Mouse (Mus musculus) thymus, adult 2 months (tissue): ENCODE results near the gene Tsen54.

Source experiments
- CTCF ChIP-seq: fragments of 200-500 bp; IDR thresholded peaks from 2 replicates; pipeline ENCODE4 v1.5.1; 2012; ENCODE audit warnings: mild to moderate bottlenecking, control low read depth, low read length, moderate library complexity, borderline replicate concordance; ENCODE audit not compliant: control insufficient read depth, poor library complexity, insufficient read depth; ENCODE audit errors: extremely low read depth
- POLR2A ChIP-seq: fragments of 200-500 bp; IDR thresholded peaks from 2 replicates; pipeline ENCODE4 v1.6.1; 2012; ENCODE audit warnings: mild to moderate bottlenecking, low read length, control low read depth, moderate library complexity; ENCODE audit not compliant: control insufficient read depth, poor library complexity, insufficient read depth; ENCODE audit errors: extremely low read depth

DNA sequence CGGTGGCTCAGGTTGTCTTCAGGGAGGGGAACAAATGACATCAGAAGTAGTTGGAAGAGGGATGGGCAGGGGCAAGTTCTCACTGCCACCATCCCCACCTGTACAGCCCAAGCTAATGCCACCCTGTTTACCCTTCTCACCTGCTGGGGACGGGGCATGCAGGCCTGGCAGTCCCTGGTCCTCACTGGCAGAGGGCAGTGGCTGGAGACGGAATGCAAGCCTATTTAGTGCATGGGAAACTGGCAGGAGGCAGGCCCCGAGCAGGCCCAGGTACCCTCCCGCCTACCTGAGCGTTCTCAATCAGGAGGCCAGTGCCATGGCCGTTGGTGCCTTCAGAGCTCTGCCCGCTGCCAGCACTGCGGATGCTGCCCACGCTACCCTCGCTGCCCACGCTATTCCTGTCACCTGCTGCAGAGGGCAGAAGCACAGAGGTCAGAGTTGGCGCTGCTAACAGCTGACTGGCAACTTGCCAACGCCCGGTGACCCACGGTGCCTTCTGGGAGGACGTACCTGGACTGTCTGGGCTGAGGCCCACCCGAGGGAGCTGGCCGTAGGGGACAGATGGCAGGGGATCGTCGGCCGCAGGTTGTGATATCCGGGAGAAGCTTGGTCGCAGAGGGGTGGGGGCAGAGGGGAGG, 11.3 kb upstream of the Tsen54 start:
- no peak for TF ChIP-seq POLR2A
- no peak for TF ChIP-seq CTCF
